Mouse (Mus musculus): ENCODE measurements around the gene Kyat1.
"Not testable (repeated sequence)": the region's sequence is repeated elsewhere in the genome, so short reads cannot be mapped to it uniquely, and the experiment has no call there.

Gene Kyat1

GRCm38 (mm10) chr2:30214745-30215144 is 9.1 kb upstream of the Kyat1 start:
- no peak for DNase-seq (ENCODE audit: low read depth, low spot score)

GRCm38 (mm10) chr2:30212951-30213350 is 7.3 kb upstream of the Kyat1 start:
- DNase-seq (ENCODE audit: low read depth, low spot score) = no peak

- no peak for DNase-seq (ENCODE audit: low read depth, low spot score)
Measured at GRCm38 (mm10) chr2:30212169-30212545, 6.5 kb upstream of the Kyat1 start.

- no peak for DNase-seq (ENCODE audit: low read depth, low spot score)
Measured at GRCm38 (mm10) chr2:30211408-30212168, 5.9 kb upstream of the Kyat1 start.

GRCm38 (mm10) chr2:30207886-30208285 is 2.2 kb upstream of the Kyat1 start:
- no peak for DNase-seq (ENCODE audit: low read depth, low spot score)

GRCm38 (mm10) chr2:30207401-30207800 is 1.8 kb upstream of the Kyat1 start:
- DNase-seq (ENCODE audit: low read depth, low spot score) = no peak

GRCm38 (mm10) chr2:30205255-30205628 is 405 bp downstream of the Kyat1 start:
- DNase-seq (ENCODE audit: low read depth, low spot score) = no peak

- no peak for DNase-seq (ENCODE audit: low read depth, low spot score)
Measured at GRCm38 (mm10) chr2:30203439-30203838, 2.2 kb downstream of the Kyat1 start.

GRCm38 (mm10) chr2:30200388-30200925 is 5.2 kb downstream of the Kyat1 start:
- DNase-seq (ENCODE audit: low read depth, low spot score) = no peak

- DNase-seq (ENCODE audit: low read depth, low spot score) = no peak
Measured at GRCm38 (mm10) chr2:30199984-30200383, 5.7 kb downstream of the Kyat1 start.

- DNase-seq (ENCODE audit: low read depth, low spot score) = no peak
Measured at GRCm38 (mm10) chr2:30198021-30198420, 7.6 kb downstream of the Kyat1 start.

- DNase-seq (ENCODE audit: low read depth, low spot score) = no peak
Measured at GRCm38 (mm10) chr2:30194656-30195055, 11.0 kb downstream of the Kyat1 start.

GRCm38 (mm10) chr2:30191790-30192580 is 13.7 kb downstream of the Kyat1 start:
- DNase-seq (ENCODE audit: low read depth, low spot score) = no peak

- no peak for DNase-seq (ENCODE audit: low read depth, low spot score)
Measured at GRCm38 (mm10) chr2:30185681-30186080, 20.0 kb downstream of the Kyat1 start.

GRCm38 (mm10) chr2:30185276-30185675 is 20.4 kb downstream of the Kyat1 start:
- DNase-seq (ENCODE audit: low read depth, low spot score) = no peak

- no peak for DNase-seq (ENCODE audit: low read depth, low spot score)
Measured at GRCm38 (mm10) chr2:30183721-30184120, 21.9 kb downstream of the Kyat1 start.

- no peak for DNase-seq (ENCODE audit: low read depth, low spot score)
Measured at GRCm38 (mm10) chr2:30182424-30182823, 23.2 kb downstream of the Kyat1 start.

- not testable (repeated sequence) for DNase-seq (ENCODE audit: low read depth, low spot score)
Measured at GRCm38 (mm10) chr2:30178711-30179110, 26.9 kb downstream of the Kyat1 start.

- DNase-seq (ENCODE audit: low read depth, low spot score) = peak; percentile 82
Measured at GRCm38 (mm10) chr2:30177700-30178675, 27.7 kb downstream of the Kyat1 start, which contains the start of gene Spout1. Gene Spout1 (minus strand): TSS chr2:30178459.

- no peak for DNase-seq (ENCODE audit: low read depth, low spot score)
Measured at GRCm38 (mm10) chr2:30176561-30176960, 29.1 kb downstream of the Kyat1 start.

GRCm38 (mm10) chr2:30175897-30176296 is 29.8 kb downstream of the Kyat1 start:
- no peak for DNase-seq (ENCODE audit: low read depth, low spot score)
